Mouse (Mus musculus) thymus, adult 18-20 months (tissue): ENCODE measurements around the gene Krtap1-4.
"Not testable (repeated sequence)": the region's sequence is repeated elsewhere in the genome, so short reads cannot be mapped to it uniquely, and the experiment has no call there.

Experiments
- DNase-seq, 2 experiments: peaks; one replicate each; pipeline ENCODE4 v3.0.0; 2022; ENCODE audit warnings: mixed read lengths in 2 of 2

The Krtap1-4 gene

GRCm38 (mm10) chr11:99583245-99583704, at the start of gene Krtap1-4:
Gene Krtap1-4, minus strand, starts transcription at chr11:99583654.
- no peak for DNase-seq

- DNase-seq = no peak
Measured at GRCm38 (mm10) chr11:99630890-99631289, 47.4 kb upstream of the Krtap1-4 start.

- no peak for DNase-seq
Measured at GRCm38 (mm10) chr11:99628138-99628537, 44.7 kb upstream of the Krtap1-4 start, which contains the start of gene Krtap4-1. Gene Krtap4-1, minus strand, starts transcription at chr11:99628238.

- no peak for DNase-seq
Measured at GRCm38 (mm10) chr11:99620335-99620734, 36.9 kb upstream of the Krtap1-4 start, which contains the start of gene Gm11562. Gene Gm11562, minus strand, starts transcription at chr11:99620435.

- DNase-seq = no peak
Measured at GRCm38 (mm10) chr11:99614796-99615363, 31.4 kb upstream of the Krtap1-4 start, which contains the start of gene Krtap2-4. Gene Krtap2-4, minus strand, starts transcription at chr11:99614846.

GRCm38 (mm10) chr11:99610089-99610488, 26.6 kb upstream of the Krtap1-4 start, which contains the start of gene Gm11937:
Gene Gm11937, minus strand, starts transcription at chr11:99610189.
- DNase-seq = not testable (repeated sequence)

DNA sequence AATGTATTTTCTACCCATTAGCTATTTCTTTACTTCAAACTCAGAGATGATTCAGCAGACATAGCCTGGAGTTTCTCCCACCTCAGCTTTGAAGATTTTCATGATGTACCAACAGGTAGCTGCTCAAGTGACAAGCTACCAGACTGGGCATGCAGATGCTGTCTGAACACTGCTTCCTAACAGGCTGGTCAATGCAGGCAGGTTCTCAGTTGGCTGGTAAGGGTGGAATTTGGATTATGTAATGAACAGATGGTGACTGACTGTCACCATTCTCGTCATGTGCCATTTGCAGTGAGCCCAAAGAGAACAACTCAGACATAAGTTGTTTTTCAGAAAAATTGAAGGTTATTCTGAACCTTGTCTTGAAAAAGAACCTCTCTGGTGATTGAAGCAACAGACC, 25.7 kb upstream of the Krtap1-4 start:
- no peak for DNase-seq

DNA sequence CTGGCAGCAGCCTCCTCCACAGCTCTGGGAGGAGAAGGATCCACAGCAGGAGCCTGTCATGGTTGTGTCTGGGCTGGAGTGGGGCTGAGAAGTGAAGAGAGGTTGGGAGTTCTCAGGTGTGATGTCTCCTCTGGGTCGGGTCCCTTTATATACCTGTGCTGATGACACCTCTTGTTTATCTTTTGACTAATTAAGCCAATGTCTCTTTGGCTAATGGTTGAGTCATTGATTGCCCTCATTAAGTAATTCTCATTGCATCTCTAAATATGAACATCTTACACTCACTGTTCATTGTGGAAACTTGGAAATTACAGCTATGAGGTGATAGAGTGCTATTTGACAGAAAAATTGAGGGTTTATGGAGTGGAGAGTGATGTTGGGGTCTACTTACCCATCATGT, 19.8 kb upstream of the Krtap1-4 start, which contains the start of gene Gm11938:
TSS of gene Gm11938 (minus strand) at position 101 of the 400 bp plus-strand sequence.
- not testable (repeated sequence) for DNase-seq

- not testable (repeated sequence) for DNase-seq
Measured at GRCm38 (mm10) chr11:99597742-99598141, 14.3 kb upstream of the Krtap1-4 start, which contains the start of gene Krtap9-3. Gene Krtap9-3, minus strand, starts transcription at chr11:99598105.

- no peak for DNase-seq
Measured at GRCm38 (mm10) chr11:99590981-99591380, 7.5 kb upstream of the Krtap1-4 start, which contains the start of gene Krtap1-3. Gene Krtap1-3, minus strand, starts transcription at chr11:99591339.

GRCm38 (mm10) chr11:99585096-99585495, 1.6 kb upstream of the Krtap1-4 start:
- no peak for DNase-seq

GRCm38 (mm10) chr11:99581564-99581963, 1.9 kb downstream of the Krtap1-4 start:
- no peak for DNase-seq

DNA sequence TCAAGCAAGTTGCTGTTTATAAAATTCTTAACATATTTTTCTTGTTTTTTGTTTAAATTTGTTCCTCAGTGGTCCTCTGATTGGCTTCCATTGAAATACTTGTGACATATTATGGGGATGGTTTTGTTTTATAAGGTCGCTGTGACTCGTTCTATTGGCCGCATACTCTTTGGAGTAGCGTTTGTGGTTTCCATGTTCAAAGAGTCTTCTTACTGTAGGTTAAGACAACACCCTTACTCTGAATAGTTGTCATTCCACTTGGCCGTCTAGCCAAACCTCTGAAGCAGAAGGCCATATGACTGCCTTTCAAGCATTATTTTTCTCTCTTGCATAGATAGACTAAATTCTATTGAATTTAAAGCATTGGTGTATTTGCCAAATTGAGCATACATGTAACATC, 2.4 kb downstream of the Krtap1-4 start:
- no peak for DNase-seq

- no peak for DNase-seq
Measured at GRCm38 (mm10) chr11:99580636-99581035, 2.8 kb downstream of the Krtap1-4 start, which contains the start of gene Krtap1-5. Gene Krtap1-5, minus strand, starts transcription at chr11:99581016.

DNA sequence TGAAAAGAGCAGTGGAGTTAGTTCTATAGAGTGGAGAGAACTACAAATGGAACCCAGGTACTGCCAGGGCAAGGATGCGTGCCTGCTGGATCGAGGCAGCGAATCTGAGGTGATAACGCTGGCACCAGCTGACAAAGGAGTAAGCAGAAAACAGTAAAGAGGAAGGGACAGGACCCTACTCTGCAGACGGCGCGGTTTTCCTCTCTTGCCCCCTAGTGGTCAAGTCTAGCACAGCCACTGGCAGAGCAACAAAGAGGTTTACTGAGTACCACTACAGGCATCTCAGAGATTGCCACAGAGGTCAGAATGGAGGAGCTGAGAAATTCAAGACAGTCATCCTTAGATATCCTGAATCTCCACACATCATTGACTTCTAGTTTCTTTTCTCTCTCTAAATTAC, 9.3 kb downstream of the Krtap1-4 start:
- DNase-seq = peak; percentile 11 to 16

DNA sequence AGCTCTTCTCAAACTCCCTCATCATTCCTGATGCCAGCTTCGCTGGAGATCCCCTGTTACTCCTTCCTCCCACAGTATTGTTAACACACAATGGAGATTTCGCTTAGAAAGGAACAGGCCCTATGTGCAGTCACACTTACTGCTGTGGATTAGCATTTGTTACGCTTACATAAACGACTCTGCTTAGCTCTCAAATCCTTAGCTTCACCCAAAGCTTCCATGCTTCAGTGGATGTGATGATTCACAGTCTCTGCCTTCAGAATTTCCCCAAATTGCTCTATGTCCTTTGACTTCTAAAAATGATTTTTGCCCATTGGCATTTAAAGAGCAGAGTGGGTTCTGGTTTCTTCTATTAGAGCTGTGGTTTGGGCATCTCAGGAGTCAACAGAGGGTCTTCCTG, 10.3 kb downstream of the Krtap1-4 start:
- no peak for DNase-seq

DNA sequence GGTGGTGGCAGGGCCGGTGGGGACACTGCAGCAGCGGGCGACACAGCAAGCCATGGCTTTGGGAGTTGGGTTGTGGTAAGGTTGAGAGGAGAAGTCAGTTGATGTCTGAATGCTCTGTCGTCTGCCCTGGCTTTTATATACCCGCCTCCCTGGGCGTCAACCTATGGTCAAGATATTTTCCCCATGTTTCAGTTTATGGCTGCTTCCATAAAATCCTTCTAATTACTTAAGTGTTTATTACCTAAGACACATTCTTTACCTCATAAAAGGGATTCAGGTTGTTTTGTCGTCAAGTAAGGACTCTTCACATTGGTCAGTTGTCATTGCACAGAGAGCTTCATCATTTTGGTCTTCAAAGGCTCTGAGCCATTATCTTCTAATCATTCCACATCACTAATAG, 16.9 kb downstream of the Krtap1-4 start, which contains the start of gene Krtap3-1:
TSS of gene Krtap3-1 (minus strand) at position 101 of the 400 bp plus-strand sequence.
- no peak for DNase-seq

DNA sequence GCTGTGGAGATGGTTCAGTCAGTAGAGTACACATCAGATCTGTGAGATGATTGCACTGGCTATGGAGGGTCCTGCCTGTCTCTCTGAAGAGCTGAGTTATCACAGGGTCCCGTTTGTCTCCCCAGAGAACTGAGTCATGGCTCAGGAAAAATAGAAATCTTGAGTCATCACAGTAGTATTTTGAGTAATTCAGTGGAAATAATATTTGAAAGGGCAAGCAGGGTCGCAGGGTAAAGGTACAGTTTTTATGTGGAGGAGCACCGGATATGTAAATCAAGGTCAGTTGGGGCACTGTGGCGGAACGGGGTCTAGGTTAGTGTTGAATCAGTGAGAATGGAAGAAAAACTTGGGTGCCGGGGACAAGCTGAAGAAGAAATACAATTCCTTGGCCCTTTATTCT, 20.9 kb downstream of the Krtap1-4 start:
- no peak for DNase-seq

DNA sequence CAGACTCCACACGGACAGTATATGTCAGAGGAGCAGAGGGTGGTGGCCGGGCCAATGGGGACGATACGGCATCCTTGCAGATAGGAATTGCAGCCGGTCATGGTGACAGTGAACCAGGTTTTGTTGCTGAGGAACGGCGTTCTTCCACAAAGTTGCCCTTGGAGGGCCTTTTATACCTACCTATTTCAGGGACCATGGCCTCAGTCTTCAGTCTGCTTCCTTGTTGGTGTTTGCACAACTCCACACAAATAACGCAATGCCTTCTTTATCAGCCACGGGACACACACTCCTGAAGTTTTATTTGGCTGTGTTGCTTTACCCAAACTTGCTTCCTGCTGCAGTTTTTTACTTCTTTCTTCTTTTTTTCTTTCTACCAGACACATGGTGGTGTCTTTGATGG, 24.1 kb downstream of the Krtap1-4 start, which contains the start of gene Gm11939:
TSS of gene Gm11939 (minus strand) at position 101 of the 400 bp plus-strand sequence.
- DNase-seq = no peak

DNA sequence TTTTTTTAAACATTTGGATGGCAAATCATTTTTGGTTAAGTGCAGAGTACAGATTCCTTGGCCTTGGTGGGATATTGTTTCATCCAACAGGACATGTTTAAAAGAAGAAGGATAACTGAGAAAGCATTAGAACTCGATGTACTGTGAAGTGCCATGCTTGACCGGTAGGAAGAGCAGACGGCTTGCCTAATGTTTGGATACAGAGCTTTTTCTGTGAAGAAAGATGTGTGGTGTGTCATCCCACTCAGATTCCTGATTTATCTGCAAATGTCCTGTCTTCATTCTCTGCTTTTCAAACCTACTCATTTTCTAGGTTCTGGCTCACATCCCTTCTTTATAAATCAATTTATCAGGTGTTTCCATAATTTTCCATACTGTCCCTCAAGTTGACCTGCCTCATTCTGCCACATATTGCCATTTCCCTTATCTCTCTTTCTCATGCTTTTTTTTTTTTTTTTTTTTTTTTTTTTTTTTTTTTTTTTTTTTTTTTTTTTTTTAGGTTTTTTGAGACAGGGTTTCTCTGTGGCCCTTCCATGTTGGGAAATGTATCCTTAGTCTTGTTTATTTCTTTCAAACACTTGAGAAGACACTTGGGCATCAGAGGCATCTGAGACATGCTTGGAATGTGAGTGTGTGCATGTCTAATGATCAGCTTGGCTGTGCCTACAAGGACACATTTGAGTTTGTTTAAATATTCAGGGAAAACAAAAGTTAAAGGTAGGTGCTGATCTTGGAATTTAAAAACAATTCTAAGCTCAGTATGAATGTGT, 25.3 kb downstream of the Krtap1-4 start:
- no peak for DNase-seq

DNA sequence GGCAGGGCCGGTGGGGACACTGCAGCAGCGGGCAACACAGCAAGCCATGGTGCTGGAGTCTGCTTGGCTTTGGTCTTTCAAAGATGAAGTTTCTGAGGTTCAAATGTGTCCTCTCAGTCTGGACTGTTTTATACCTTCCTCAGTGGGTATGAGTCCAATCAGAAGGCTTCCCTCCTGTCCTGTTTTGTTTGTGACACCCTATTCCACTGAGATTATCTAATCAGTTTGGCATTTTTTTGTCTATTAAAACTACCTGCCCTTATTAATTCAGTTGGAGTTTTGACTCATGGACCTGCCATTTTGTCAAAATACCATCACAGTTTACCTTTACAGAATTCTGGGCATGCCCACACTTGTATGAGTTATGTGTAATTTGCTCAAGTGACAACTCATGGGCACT, 26.7 kb downstream of the Krtap1-4 start, which contains the start of gene Krtap3-2:
TSS of gene Krtap3-2 (minus strand) at position 101 of the 400 bp plus-strand sequence.
- no peak for DNase-seq

GRCm38 (mm10) chr11:99556195-99556594, 27.3 kb downstream of the Krtap1-4 start:
- no peak for DNase-seq

- DNase-seq = no peak
Measured at GRCm38 (mm10) chr11:99550765-99551164, 32.7 kb downstream of the Krtap1-4 start, which contains the start of gene Krtap3-3. Gene Krtap3-3, minus strand, starts transcription at chr11:99550865.
